Mouse (Mus musculus) retina, postnatal 1 day (tissue): ENCODE data around the gene Vav1.

Experiments used
- DNase-seq: peaks from one replicate; pipeline ENCODE4 v3.0.0-alpha.2; 2012

Vav1 gene

DNA sequence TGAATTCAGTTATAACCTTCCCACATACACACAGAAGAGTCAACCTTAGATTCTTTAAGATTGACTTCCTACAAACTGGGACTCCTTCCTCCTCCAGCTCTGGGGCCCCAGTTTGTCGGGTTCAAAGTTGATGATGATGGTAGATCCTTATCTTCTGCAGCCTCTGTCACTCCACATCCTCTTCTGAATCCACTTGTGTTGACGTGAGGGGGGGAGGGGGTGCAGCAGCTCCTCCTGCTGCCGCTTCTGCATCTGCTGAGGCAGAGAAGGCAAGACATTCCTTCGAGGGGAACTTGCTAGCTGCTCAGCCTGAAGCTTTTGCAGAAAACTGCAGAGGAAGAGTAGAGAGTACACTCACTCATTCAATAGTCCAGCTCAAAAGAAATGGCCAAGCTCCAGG, 62.7 kb downstream of the Vav1 start:
- DNase-seq = no peak

DNA sequence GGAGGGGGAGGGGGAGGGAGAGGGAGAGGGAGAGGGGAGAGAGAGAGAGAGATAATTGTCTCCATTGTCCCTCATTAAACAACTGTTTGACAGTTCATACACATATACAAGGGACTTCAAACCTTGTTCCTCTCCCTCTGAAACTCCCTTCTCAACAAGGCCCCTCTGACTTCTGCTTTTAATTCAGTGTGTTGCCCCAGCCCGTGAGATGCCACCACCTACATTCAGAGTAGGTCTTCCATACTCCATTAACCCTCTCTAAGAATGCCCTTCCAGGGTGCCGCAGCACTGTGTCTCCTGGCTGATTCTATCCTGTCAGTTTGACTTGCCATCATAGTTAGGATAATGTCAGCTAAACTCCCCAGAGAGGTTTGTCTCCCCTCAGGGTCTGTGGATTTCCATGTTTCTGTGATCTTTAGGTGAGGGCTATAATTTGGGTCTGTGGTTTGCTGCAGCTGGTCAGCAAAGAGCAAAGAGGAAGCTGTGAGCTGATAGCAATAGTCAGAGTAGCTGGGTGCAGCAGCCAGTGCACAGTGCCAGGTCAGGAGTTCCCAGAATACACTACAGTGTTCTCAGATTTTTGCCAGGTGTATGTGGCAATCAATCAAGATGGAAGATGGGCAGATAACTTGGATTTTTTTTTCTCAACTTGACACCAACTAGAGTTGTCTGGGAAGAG, 65.3 kb downstream of the Vav1 start:
- no peak for DNase-seq

DNA sequence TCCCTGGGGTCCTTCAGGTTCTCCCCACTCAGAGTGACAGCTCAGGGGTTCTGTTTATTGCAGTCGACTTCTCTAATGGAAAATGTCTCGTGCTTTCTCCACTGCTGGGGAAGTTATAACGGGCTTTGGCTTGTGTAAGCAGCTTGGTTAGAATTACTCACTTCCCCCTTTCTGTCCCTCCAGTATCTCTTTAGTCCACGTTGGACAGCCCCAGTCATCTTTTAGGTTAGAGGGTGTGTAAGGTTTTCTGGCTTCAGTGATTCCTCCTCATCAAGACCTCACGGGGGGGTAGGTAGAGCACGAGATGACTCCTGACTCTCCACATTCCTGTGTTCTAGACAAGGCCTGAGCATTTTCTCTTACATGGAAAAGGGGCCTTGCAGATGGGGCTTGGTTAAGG, 68.1 kb downstream of the Vav1 start:
- no peak for DNase-seq

DNA sequence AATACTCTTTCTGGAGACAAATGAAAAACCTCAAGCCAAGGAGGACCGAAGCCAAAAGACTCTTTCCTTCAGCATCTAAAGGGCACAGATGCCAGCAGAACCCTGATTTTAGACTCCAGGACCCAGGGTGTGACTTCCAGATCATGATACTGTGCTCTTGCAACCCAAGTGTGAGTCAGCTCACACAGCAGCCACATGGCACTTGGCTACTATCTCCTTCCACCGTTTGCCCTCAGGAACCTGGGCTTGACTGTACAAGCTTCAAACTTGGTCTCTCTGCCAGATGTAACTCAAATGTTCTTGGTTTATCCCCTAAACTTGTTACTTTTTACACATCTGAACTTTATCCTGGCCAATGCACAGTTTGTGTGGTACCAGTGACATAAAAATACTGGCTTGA, 68.9 kb downstream of the Vav1 start:
- no peak for DNase-seq

GRCm38 (mm10) chr17:57349067-57349466, 70.2 kb downstream of the Vav1 start:
- DNase-seq = no peak

GRCm38 (mm10) chr17:57350212-57350611, 71.3 kb downstream of the Vav1 start:
- no peak for DNase-seq

DNA sequence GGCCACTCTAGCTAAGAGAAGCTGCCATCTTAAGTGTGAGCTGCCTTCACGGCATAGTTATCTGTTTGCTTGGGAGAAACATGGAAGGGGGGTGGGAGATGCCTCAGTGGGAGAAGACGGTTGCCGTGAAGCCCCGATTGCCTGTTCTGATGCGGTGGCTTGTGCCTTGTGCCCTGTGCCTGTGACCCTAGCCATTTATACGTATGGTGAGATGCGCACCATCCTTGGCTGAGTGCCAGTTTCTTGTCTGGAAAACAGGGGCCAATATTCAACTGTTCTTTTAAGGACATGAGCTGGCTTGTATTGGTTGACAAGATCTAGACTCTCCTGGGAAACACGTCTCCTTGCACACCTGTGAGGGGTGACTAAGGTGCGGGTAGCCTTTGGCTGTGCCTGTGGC, 72.2 kb downstream of the Vav1 start:
- DNase-seq = no peak

GRCm38 (mm10) chr17:57358441-57358840, 79.5 kb downstream of the Vav1 start, which contains the start of gene Adgre1:
Adgre1 (plus strand) TSS chr17:57358691.
- DNase-seq = no peak

- no peak for DNase-seq
These were observed 80.8 kb downstream of the Vav1 start for GRCm38 (mm10) chr17:57359485-57360241.
